Mouse (Mus musculus) C2C12 (cell line): ENCODE results near the gene Cdk1.

Experiments
- CTCF ChIP-seq: IDR thresholded peaks from one replicate; pipeline ENCODE4 v1.5.1; 2011; ENCODE audit not compliant: control insufficient read depth, insufficient read depth, insufficient read length
- MAX ChIP-seq: IDR thresholded peaks from one replicate; pipeline ENCODE4 v1.6.1; 2011; ENCODE audit warnings: mild to moderate bottlenecking, control low read depth

- TF ChIP-seq MAX: no peak
- no peak for TF ChIP-seq CTCF
Measured at GRCm38 (mm10) chr10:69334271-69335194, 18.2 kb downstream of the Cdk1 start.
